Mouse (Mus musculus) thymus, postnatal 25 days (tissue): Measurements from ENCODE around the gene Defb3.
"Not testable (repeated sequence)": the region's sequence is repeated elsewhere in the genome, so short reads cannot be mapped to it uniquely, and the experiment has no call there.

ENCODE experiments used
- DNase-seq: peaks from one replicate; pipeline ENCODE4 v3.0.0; 2022

The Defb3 gene

GRCm38 (mm10) chr8:19293060-19293459 lies at the start of gene Defb3:
TSS of gene Defb3 (plus strand) at chr8:19293360.
- not testable (repeated sequence) for DNase-seq

DNA sequence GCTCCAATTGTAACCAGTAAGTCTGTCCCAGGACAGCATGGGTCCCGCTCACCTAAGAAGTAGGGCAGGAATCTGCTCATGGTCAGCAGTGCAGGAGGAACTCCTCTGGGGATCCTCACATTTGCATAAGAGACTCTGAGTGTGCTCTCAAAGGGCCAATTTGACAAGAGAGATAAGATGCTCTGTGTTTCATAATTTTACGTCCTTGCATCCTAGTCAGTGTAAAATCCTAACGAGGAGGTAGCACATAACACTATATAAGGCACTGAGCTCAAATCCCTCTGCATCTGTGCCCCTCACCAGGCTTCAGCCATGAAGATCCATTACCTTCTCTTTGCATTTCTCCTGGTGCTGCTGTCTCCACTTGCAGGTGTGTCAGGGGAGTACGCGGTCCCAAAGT lies 45.9 kb upstream of the Defb3 start, which contains the start of gene Defb5:
Gene Defb5, plus strand, starts transcription at position 301 of the 400 bp plus-strand sequence.
- DNase-seq = no peak

DNA sequence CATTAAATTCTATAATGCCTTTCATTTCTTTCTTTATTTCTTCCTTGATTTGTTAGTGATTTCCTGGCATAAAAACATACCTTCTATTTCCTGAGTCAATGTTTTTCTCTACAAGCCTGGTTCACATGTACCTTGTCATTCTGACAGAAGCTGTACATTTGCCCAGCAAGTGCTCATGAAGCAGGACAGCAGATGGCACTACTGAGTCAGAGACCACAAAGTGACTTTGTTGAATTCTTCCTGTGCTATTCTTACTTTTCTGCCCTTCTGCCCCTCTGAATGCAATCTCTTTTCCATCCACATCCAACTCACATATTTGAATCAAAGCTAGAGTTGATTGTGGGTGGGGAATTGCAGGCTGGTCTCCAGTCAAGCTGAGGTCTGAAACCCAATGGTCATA lies 35.0 kb upstream of the Defb3 start:
- DNase-seq = no peak

- no peak for DNase-seq
Observed at GRCm38 (mm10) chr8:19259667-19260066, 33.5 kb upstream of the Defb3 start.

DNA sequence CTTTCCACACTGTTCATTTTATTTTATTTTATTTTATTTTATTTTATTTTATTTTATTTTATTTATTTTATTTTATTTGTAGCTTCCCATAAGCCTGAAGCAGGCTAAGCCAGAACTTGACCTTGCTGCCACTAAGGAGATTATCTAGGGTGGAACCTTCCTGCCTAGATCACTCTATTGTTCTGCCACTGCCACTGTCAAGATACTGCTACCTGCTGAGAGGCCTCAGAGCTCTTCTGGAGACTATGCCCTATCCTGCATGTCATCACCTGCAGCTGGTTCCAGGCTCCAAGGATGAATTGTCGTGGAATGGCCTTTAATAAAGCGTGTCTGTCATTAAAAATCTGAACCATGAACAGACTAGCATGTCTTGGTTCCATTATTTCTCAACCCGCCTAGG lies 5.2 kb downstream of the Defb3 start:
- DNase-seq = not testable (repeated sequence)

GRCm38 (mm10) chr8:19331836-19332235 lies 38.7 kb downstream of the Defb3 start:
- no peak for DNase-seq
